Mouse (Mus musculus) heart, adult 18-20 months (tissue): Measurements from ENCODE around the gene Tcf20. TPM values are rescaled to one million over a fixed set of nuclear protein-coding genes. Genes with fewer than 3 reads are reported as not detected.
"Not testable (repeated sequence)": the region's sequence is repeated elsewhere in the genome, so short reads cannot be mapped to it uniquely, and the experiment has no call there.

Source experiments
- DNase-seq, 2 experiments: peaks; one replicate each; pipeline ENCODE4 v3.0.0; 2021 to 2022; ENCODE audit warnings: mixed read lengths in 1 of 2
- total RNA-seq, 2 experiments: library from RNA; stranded (reverse); gene quantifications; 2 replicates each; pipeline ENCODE4 v1.2.3; 2021

Tcf20 gene
- total RNA-seq, 2 experiments from 2014 or later = 48.2 to 56.6 TPM

GRCm38 (mm10) chr15:82898740-82899675 lies 88.7 kb downstream of the Tcf20 start:
- peak; percentile 41 to 47 for DNase-seq

DNA sequence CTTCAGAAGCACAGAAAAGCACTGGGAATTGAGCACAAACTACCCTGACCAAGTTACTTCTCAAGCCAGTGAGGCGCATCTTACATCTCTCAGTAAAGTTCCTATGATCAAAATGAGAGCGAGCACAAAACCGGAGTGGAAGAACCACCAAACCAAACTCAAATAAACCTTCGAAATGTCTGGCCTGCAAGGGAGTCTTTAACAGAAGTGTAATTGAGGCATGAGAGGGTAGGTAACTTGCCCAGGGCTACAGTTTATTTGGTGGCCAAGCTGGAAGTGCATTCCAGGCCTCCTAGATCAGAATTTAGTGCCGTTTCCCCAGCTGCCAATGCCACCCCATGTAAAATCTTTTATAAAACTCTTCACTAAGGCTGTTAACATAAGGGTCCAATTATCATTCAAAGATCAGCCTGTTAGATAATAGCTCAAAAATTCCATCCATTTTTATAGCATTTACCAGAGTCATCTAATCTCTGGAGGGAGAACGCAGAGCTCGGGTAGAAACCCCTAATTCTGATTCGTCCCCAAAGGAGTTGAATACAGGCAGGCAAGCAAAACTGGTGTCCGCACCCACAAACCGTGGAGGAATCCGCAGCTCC lies 89.4 kb downstream of the Tcf20 start:
- DNase-seq = no peak

- no peak for DNase-seq
Measured at GRCm38 (mm10) chr15:82896336-82896735, 91.3 kb downstream of the Tcf20 start.

- DNase-seq = no peak
Measured at GRCm38 (mm10) chr15:82890470-82890869, 97.2 kb downstream of the Tcf20 start.

DNA sequence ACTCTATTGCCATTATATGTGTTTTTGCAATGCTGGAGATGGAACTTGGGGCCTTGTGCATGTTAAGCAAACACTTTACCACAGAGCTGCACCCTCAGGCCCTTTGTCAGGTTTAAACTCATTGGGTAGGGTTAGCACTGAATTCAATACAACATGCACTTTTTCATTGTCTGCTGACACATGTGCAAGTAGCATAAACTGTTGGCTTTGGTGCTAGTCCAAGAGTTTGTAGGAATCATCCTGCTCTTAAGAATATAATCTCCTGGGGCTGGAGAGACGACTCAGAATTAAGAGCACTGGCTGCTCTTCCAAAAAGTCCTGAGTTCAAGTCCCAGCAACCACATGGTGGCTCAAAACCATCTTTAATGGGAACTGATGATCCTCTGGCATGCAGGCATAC lies 98.2 kb downstream of the Tcf20 start:
- DNase-seq = no peak

DNA sequence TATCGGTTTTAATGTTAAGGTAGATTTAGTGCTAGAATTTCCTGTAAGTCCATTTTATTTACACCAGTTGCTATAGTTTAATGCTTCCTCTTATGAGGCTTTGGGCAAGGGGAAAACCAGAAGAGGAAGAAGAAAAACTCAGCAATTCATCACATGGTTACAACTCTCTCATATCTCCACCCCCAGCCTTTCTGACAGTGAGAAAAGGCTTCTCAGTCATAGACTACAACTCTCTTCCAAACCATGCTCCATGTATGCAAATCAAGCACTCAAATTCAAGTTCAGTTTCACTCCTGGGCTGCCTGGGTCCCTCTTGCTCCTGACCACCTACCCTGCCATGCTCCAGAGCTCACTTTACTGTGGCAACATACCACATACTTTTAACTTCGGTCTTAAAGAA lies 99.2 kb downstream of the Tcf20 start:
- DNase-seq = peak; percentile 9 to 16

DNA sequence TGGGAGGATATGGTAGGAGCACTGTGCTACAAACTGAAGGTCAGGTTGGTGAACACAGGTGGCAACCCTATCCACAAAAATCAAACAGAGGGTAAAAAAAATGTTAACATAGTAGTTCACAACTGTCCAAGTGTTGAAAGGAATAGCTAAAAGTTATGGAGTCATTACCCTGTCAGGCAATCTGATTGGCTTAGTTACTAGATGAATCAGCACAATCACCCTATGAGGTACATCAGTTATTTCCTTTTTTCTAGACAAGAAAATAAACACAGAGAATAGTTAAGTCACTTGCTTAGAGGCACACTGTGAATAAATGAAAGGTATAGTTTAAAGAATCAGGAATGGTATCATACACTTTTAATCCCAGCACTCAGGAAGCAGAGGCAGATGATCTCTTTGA lies 110.4 kb downstream of the Tcf20 start:
- no peak for DNase-seq

GRCm38 (mm10) chr15:82876863-82877262 lies 110.8 kb downstream of the Tcf20 start:
- no peak for DNase-seq

DNA sequence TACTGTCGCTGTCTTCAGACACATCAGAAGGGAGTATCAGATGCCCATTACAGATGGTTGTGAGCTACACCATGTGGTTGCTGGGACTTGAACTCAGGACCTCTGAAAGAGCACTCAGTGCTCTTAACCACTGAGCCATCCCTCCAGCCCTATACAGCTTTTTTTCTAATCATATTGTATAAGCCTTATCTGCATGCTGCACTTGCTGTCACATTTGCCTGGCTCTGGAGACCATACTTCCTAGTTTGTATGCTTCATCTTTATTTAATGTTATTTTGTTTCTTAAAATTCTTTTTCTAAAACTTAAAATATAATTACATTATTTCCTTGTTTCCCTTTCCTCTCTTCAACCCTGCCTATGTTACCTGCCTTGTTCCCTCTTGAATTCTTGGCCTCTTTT lies 115.6 kb downstream of the Tcf20 start:
- DNase-seq = no peak

DNA sequence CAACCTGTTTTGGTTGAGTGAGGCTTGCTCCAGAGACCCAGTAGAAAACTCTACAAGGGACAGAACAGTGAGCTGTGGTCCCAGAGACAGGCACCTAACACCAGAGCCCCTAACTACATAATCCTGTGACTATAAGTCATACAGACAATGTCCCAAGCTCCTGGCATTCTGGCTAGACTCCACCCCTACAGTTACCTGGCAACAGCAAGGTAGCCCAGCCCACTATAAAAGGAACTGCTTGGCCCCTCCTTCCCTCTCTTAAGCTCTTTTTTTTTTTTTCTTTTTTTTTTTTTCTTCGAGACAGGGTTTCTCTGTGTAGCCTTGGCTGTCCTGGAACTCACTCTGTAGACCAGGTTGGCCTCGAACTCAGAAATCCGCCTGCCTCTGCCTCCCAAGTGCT lies 121.4 kb downstream of the Tcf20 start:
- DNase-seq = not testable (repeated sequence)

GRCm38 (mm10) chr15:82863674-82864073 lies 124.0 kb downstream of the Tcf20 start:
- DNase-seq = no peak

GRCm38 (mm10) chr15:82856652-82857378 lies 130.9 kb downstream of the Tcf20 start:
- peak; percentile 55 to 71 for DNase-seq

GRCm38 (mm10) chr15:82856065-82856464 lies 131.6 kb downstream of the Tcf20 start:
- no peak for DNase-seq

GRCm38 (mm10) chr15:82839146-82839545 lies 148.5 kb downstream of the Tcf20 start:
- no peak for DNase-seq

- no peak for DNase-seq
Measured at GRCm38 (mm10) chr15:82829917-82830316, 157.8 kb downstream of the Tcf20 start.

- DNase-seq = no peak
Measured at GRCm38 (mm10) chr15:82825866-82826265, 161.8 kb downstream of the Tcf20 start.

DNA sequence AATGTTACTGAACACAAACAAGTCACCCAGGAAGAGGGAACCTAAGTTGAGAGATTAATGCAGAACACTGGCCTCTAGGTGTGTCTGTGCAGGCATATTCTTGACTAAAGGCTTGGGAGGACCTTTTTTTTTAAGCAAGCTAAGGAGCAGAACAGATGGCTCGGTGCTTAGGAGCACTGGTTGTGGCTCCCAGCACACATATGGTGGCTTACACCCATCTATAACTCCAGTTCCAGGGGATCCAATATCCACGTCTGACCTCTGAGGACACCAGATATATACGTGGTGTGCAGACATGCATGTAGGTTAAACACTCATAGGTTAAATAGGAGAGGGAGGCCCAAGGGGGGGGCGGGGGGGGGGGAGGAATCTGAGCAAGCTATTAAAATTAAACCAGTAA lies 165.3 kb downstream of the Tcf20 start:
- no peak for DNase-seq

GRCm38 (mm10) chr15:82821657-82822056 lies 166.0 kb downstream of the Tcf20 start:
- DNase-seq = no peak

DNA sequence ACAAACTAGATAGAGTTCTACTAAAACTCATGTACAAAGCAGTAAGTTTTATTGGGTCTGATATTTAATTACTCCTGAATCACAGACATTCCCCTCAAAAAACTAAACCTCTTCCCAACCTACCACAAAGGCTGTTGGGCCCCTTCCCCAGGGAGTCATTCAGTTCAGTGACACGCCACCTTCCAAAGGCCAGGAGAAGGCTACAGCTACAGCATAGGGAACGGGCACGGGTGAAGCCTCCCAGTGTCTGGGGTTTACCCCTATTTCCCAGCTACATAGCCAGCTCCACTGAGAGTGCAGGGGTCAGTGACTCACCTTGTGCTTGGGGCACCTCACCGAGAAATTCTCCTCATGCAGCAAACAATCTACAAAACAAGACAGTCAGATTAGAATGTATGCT lies 172.4 kb downstream of the Tcf20 start:
- no peak for DNase-seq

DNA sequence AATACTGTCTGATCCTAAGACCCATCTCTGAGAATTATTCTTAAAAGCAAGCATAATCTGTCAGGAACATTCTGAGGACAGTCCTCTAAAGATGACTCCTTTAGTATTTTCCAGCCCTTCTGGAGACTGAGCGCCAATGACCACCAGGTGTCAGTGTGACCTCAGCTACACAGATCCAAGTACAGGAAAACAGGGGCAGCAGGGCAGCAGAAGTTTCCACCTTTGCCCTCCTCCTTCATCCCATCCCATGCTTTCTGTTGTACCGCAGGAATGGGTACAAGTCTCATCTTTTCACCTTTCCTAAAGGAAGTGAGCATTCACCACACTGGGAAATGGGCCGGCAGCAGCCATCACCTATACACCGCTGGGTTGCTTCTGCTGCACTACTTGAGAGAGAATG lies 172.9 kb downstream of the Tcf20 start:
- peak; percentile 46 to 80 for DNase-seq

DNA sequence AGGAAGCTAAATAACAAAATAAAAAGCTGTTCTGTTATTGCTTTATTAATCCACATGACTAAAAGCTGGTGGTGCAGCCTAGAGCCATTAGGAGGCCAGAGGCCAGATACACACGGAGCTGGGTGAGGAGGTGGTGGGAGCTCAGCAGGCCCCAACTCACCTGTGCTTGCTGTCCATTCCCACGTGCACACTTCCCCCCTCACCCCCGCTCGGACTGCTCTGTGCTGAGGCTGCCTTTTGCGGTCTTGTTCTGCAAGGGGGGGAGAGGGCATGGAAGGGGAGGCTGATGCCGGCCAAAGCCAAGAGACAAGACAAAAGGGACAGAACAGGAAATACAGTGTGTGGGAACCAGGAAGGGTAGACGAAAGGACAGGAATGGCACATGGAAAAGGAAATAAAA lies 173.4 kb downstream of the Tcf20 start:
- no peak for DNase-seq

- no peak for DNase-seq
Measured at GRCm38 (mm10) chr15:82810556-82810955, 177.1 kb downstream of the Tcf20 start.

- DNase-seq = peak in 1 of 2 experiments; percentile 10
Measured at GRCm38 (mm10) chr15:82809511-82809910, 178.2 kb downstream of the Tcf20 start.
